Mouse (Mus musculus) megakaryocyte-erythroid progenitor cell, adult 5-6 weeks (primary cell): ENCODE measurements around the gene Lrrc4b. TPM values are rescaled to one million over a fixed set of nuclear protein-coding genes. Genes with fewer than 3 reads are reported as not detected.

ENCODE experiments used
- ATAC-seq: replicated peaks from 2 replicates; pipeline ENCODE4 v1.8.0; 2016; ENCODE audit warnings: mild to moderate bottlenecking, inconsistent platforms; ENCODE audit not compliant: severe bottlenecking, poor library complexity, low FRiP score, low TSS enrichment
- total RNA-seq, 2 experiments: library from RNA; stranded (forward) in 1 of 2; stranded (reverse) in 1 of 2; fragments of 200-1000, 215-1000 nt in 1 of 2; fragments of >200 nt in 1 of 2; fragmentation: Nextera tagmentation in 1 of 2; gene quantifications; 2 replicates each; pipeline ENCODE4 v1.2.3; 2014 to 2017

Lrrc4b gene
- total RNA-seq (2014; fragmentation: Nextera tagmentation) (not detected in 2 replicates), total RNA-seq (2017) (not detected in 2 replicates)

GRCm38 (mm10) chr7:44428968-44429521 lies at the start of gene Lrrc4b:
TSS of gene Lrrc4b (plus strand) at chr7:44429018.
- no peak for ATAC-seq

- ATAC-seq: no peak
These were observed 46.3 kb upstream of the Lrrc4b start for GRCm38 (mm10) chr7:44382541-44382940.

- ATAC-seq: peak; percentile 59; the same call in 1 of the 2 replicates
These were observed 44.7 kb upstream of the Lrrc4b start, which contains the start of gene Syt3 for GRCm38 (mm10) chr7:44383980-44384715. TSS of gene Syt3 (plus strand) at chr7:44384102.

GRCm38 (mm10) chr7:44384716-44385059 lies 44.1 kb upstream of the Lrrc4b start:
- peak; percentile 35; the same call in 1 of the 2 replicates for ATAC-seq

GRCm38 (mm10) chr7:44385720-44386119 lies 43.1 kb upstream of the Lrrc4b start, which contains the start of gene 1700008O03Rik:
TSS of gene 1700008O03Rik (minus strand) at chr7:44385820.
- ATAC-seq: no peak

- no peak for ATAC-seq
These were observed 37.0 kb upstream of the Lrrc4b start for GRCm38 (mm10) chr7:44391831-44392230.

GRCm38 (mm10) chr7:44392341-44392740 lies 36.5 kb upstream of the Lrrc4b start:
- ATAC-seq: no peak

GRCm38 (mm10) chr7:44393284-44393683 lies 35.5 kb upstream of the Lrrc4b start:
- ATAC-seq: no peak

- ATAC-seq: peak; percentile 85
These were observed 30.2 kb upstream of the Lrrc4b start for GRCm38 (mm10) chr7:44398570-44398969.

- ATAC-seq: no peak
These were observed 27.1 kb upstream of the Lrrc4b start for GRCm38 (mm10) chr7:44401673-44402072.

- peak; percentile 74 for ATAC-seq
These were observed 23.3 kb upstream of the Lrrc4b start for GRCm38 (mm10) chr7:44405346-44406014.

GRCm38 (mm10) chr7:44406015-44406355 lies 22.8 kb upstream of the Lrrc4b start:
- ATAC-seq: no peak

GRCm38 (mm10) chr7:44411144-44411543 lies 17.7 kb upstream of the Lrrc4b start:
- no peak for ATAC-seq

- no peak for ATAC-seq
These were observed 15.5 kb upstream of the Lrrc4b start for GRCm38 (mm10) chr7:44413307-44413706.

- ATAC-seq: no peak
These were observed 1.2 kb upstream of the Lrrc4b start for GRCm38 (mm10) chr7:44427666-44428065.

GRCm38 (mm10) chr7:44428171-44428950 lies 457 bp upstream of the Lrrc4b start:
- ATAC-seq: no peak

GRCm38 (mm10) chr7:44429534-44430488 lies 993 bp downstream of the Lrrc4b start:
- ATAC-seq: no peak

- no peak for ATAC-seq
These were observed 3.7 kb downstream of the Lrrc4b start for GRCm38 (mm10) chr7:44432550-44432949.

- peak; percentile 37 for ATAC-seq
These were observed 4.6 kb downstream of the Lrrc4b start for GRCm38 (mm10) chr7:44433371-44433770.
